Mouse (Mus musculus) embryo, embryonic 11.5 days (tissue): ENCODE data around the gene Hcn4.

Source experiments
- DNase-seq: peaks from one replicate; pipeline ENCODE4 v3.0.0-alpha.2; 2012; ENCODE audit warnings: low read depth, low spot score

Gene Hcn4

GRCm38 (mm10) chr9:58823139-58823917 lies at the start of gene Hcn4:
Hcn4 (plus strand) TSS chr9:58823412.
- no peak for DNase-seq

- DNase-seq, result no peak
These were observed 48.5 kb upstream of the Hcn4 start for GRCm38 (mm10) chr9:58774761-58775160.

GRCm38 (mm10) chr9:58775363-58775762 lies 47.8 kb upstream of the Hcn4 start:
- DNase-seq, result no peak

GRCm38 (mm10) chr9:58789476-58789875 lies 33.7 kb upstream of the Hcn4 start:
- DNase-seq, result no peak

- DNase-seq, result no peak
These were observed 25.1 kb upstream of the Hcn4 start for GRCm38 (mm10) chr9:58798155-58798554.

GRCm38 (mm10) chr9:58801441-58801840 lies 21.8 kb upstream of the Hcn4 start:
- no peak for DNase-seq

- DNase-seq, result no peak
These were observed 20.9 kb upstream of the Hcn4 start for GRCm38 (mm10) chr9:58802294-58802693.

- DNase-seq, result no peak
These were observed 20.4 kb upstream of the Hcn4 start for GRCm38 (mm10) chr9:58802802-58803201.

GRCm38 (mm10) chr9:58805601-58806318 lies 17.5 kb upstream of the Hcn4 start:
- DNase-seq, result peak; percentile 46

- DNase-seq, result no peak
These were observed 12.0 kb upstream of the Hcn4 start for GRCm38 (mm10) chr9:58811171-58811570.

- no peak for DNase-seq
These were observed 7.5 kb upstream of the Hcn4 start for GRCm38 (mm10) chr9:58815552-58816260.

GRCm38 (mm10) chr9:58816458-58816857 lies 6.8 kb upstream of the Hcn4 start:
- no peak for DNase-seq

GRCm38 (mm10) chr9:58817676-58818075 lies 5.5 kb upstream of the Hcn4 start:
- no peak for DNase-seq

GRCm38 (mm10) chr9:58822431-58823091 lies 651 bp upstream of the Hcn4 start:
- DNase-seq, result peak; percentile 74

GRCm38 (mm10) chr9:58823918-58824215 lies 655 bp downstream of the Hcn4 start:
- DNase-seq, result no peak

GRCm38 (mm10) chr9:58829627-58830026 lies 6.4 kb downstream of the Hcn4 start:
- no peak for DNase-seq

- DNase-seq, result no peak
These were observed 9.7 kb downstream of the Hcn4 start for GRCm38 (mm10) chr9:58832939-58833338.

- no peak for DNase-seq
These were observed 14.0 kb downstream of the Hcn4 start for GRCm38 (mm10) chr9:58837174-58837573.

GRCm38 (mm10) chr9:58838504-58838903 lies 15.3 kb downstream of the Hcn4 start:
- DNase-seq, result no peak

- peak; percentile 77 for DNase-seq
These were observed 18.4 kb downstream of the Hcn4 start for GRCm38 (mm10) chr9:58841655-58842054.

GRCm38 (mm10) chr9:58844597-58844996 lies 21.4 kb downstream of the Hcn4 start:
- DNase-seq, result no peak

- no peak for DNase-seq
These were observed 23.8 kb downstream of the Hcn4 start for GRCm38 (mm10) chr9:58847008-58847407.
